Mouse (Mus musculus) ES-E14 (cell line): ENCODE data around the gene Tas2r113. TPM values are rescaled to one million over a fixed set of nuclear protein-coding genes. Genes with fewer than 3 reads are reported as not detected.

Experiments
- total RNA-seq: library from RNA; depleted of rRNA; stranded (reverse); fragments of 300-350 nt; gene quantifications from 2 replicates; pipeline ENCODE4 v1.2.3, GENCODE M21; 2012; rRNA removed

Tas2r113 gene
- total RNA-seq, 1 experiment, result not detected

Other genes with a start within 250 kb of the Tas2r113 start
- not detected in 2 replicates for gene A630073D07Rik, start 241.5 kb upstream of the Tas2r113 start, total RNA-seq
- not detected in 2 replicates for gene Tas2r120, start 236.1 kb upstream of the Tas2r113 start, total RNA-seq
- not detected in 2 replicates for gene Tas2r121, start 192.0 kb upstream of the Tas2r113 start, total RNA-seq
- gene Tas2r122, start 181.1 kb upstream of the Tas2r113 start, total RNA-seq, result not detected in 2 replicates
- not detected in 2 replicates for gene Tas2r115, start 155.0 kb upstream of the Tas2r113 start, total RNA-seq
- not detected in 2 replicates for gene Tas2r124, start 138.3 kb upstream of the Tas2r113 start, total RNA-seq
- not detected in 2 replicates for gene Tas2r102, start 130.9 kb upstream of the Tas2r113 start, total RNA-seq
- gene Tas2r136, start 114.8 kb upstream of the Tas2r113 start, total RNA-seq, result not detected in 2 replicates
- not detected in 2 replicates for gene Tas2r117, start 90.2 kb upstream of the Tas2r113 start, total RNA-seq
- gene Tas2r123, start 45.9 kb upstream of the Tas2r113 start, total RNA-seq, result not detected in 2 replicates
- gene Tas2r116, start 37.6 kb upstream of the Tas2r113 start, total RNA-seq, result not detected in 2 replicates
- not detected in 2 replicates for gene Tas2r110, start 25.0 kb upstream of the Tas2r113 start, total RNA-seq
- not detected in 2 replicates for gene Tas2r125, start 16.6 kb downstream of the Tas2r113 start, total RNA-seq
- gene Tas2r129, start 58.1 kb downstream of the Tas2r113 start, total RNA-seq, result not detected in 2 replicates
- not detected in 2 replicates for gene Tas2r131, start 64.9 kb downstream of the Tas2r113 start, total RNA-seq
- not detected in 2 replicates for gene Tas2r109, start 88.0 kb downstream of the Tas2r113 start, total RNA-seq
- gene Tas2r103, start 144.1 kb downstream of the Tas2r113 start, total RNA-seq, result not detected in 2 replicates
- gene Tas2r140, start 162.8 kb downstream of the Tas2r113 start, total RNA-seq, result not detected in 2 replicates
- gene Smim10l1, start 211.9 kb downstream of the Tas2r113 start, total RNA-seq, result 10.2 and 10.4 TPM in 2 replicates